Mouse (Mus musculus): ENCODE measurements around the gene Il22ra1. TPM values are rescaled to one million over a fixed set of nuclear protein-coding genes. Genes with fewer than 3 reads are reported as not detected.

Il22ra1 gene
- not detected in 2 replicates for total RNA-seq (2015)
- total RNA-seq (2017), result not detected in 2 replicates

GRCm38 (mm10) chr4:135727817-135728216, at the start of gene Il22ra1:
Il22ra1 (plus strand) TSS chr4:135728172.
- no peak for ATAC-seq (replicated peaks; ENCODE audit: poor library complexity)

GRCm38 (mm10) chr4:135679316-135679715, 48.7 kb upstream of the Il22ra1 start:
- ATAC-seq (replicated peaks; ENCODE audit: poor library complexity), result peak; percentile 78

- ATAC-seq (replicated peaks; ENCODE audit: poor library complexity), result no peak
Measured at GRCm38 (mm10) chr4:135681789-135682188, 46.2 kb upstream of the Il22ra1 start.

GRCm38 (mm10) chr4:135683553-135683952, 44.4 kb upstream of the Il22ra1 start:
- no peak for ATAC-seq (replicated peaks; ENCODE audit: poor library complexity)

GRCm38 (mm10) chr4:135684731-135685130, 43.2 kb upstream of the Il22ra1 start:
- no peak for ATAC-seq (replicated peaks; ENCODE audit: poor library complexity)

GRCm38 (mm10) chr4:135685906-135686567, 41.9 kb upstream of the Il22ra1 start, which contains the start of gene Ifnlr1:
Ifnlr1 (plus strand) TSS chr4:135686287.
- no peak for ATAC-seq (replicated peaks; ENCODE audit: poor library complexity)

GRCm38 (mm10) chr4:135686568-135686953, 41.4 kb upstream of the Il22ra1 start:
- ATAC-seq (replicated peaks; ENCODE audit: poor library complexity), result no peak

- ATAC-seq (replicated peaks; ENCODE audit: poor library complexity), result no peak
Measured at GRCm38 (mm10) chr4:135689797-135690196, 38.2 kb upstream of the Il22ra1 start.

GRCm38 (mm10) chr4:135690241-135690640, 37.7 kb upstream of the Il22ra1 start:
- ATAC-seq (replicated peaks; ENCODE audit: poor library complexity), result no peak

GRCm38 (mm10) chr4:135692916-135693315, 35.1 kb upstream of the Il22ra1 start:
- no peak for ATAC-seq (replicated peaks; ENCODE audit: poor library complexity)

GRCm38 (mm10) chr4:135698498-135698897, 29.5 kb upstream of the Il22ra1 start:
- no peak for ATAC-seq (replicated peaks; ENCODE audit: poor library complexity)

GRCm38 (mm10) chr4:135703497-135703896, 24.5 kb upstream of the Il22ra1 start:
- no peak for ATAC-seq (replicated peaks; ENCODE audit: poor library complexity)

- peak; percentile 88 for ATAC-seq (replicated peaks; ENCODE audit: poor library complexity)
Measured at GRCm38 (mm10) chr4:135704016-135704415, 24.0 kb upstream of the Il22ra1 start.

- no peak for ATAC-seq (replicated peaks; ENCODE audit: poor library complexity)
Measured at GRCm38 (mm10) chr4:135706045-135706444, 21.9 kb upstream of the Il22ra1 start.

- peak; percentile 87 for ATAC-seq (replicated peaks; ENCODE audit: poor library complexity)
Measured at GRCm38 (mm10) chr4:135709072-135709564, 18.9 kb upstream of the Il22ra1 start.

- no peak for ATAC-seq (replicated peaks; ENCODE audit: poor library complexity)
Measured at GRCm38 (mm10) chr4:135709621-135710020, 18.4 kb upstream of the Il22ra1 start.

GRCm38 (mm10) chr4:135710392-135710791, 17.6 kb upstream of the Il22ra1 start:
- ATAC-seq (replicated peaks; ENCODE audit: poor library complexity), result peak; percentile 69

- no peak for ATAC-seq (replicated peaks; ENCODE audit: poor library complexity)
Measured at GRCm38 (mm10) chr4:135714776-135715175, 13.2 kb upstream of the Il22ra1 start.

- 0 out of 2 replicates have a peak, but pooled peaks have one; percentile 57 for ATAC-seq (replicated peaks; ENCODE audit: poor library complexity)
Measured at GRCm38 (mm10) chr4:135716438-135716837, 11.5 kb upstream of the Il22ra1 start.

GRCm38 (mm10) chr4:135722540-135723290, 5.3 kb upstream of the Il22ra1 start:
- ATAC-seq (replicated peaks; ENCODE audit: poor library complexity), result 0 out of 2 replicates have a peak, but pooled peaks have one; percentile 29

GRCm38 (mm10) chr4:135726416-135726815, 1.6 kb upstream of the Il22ra1 start:
- ATAC-seq (replicated peaks; ENCODE audit: poor library complexity), result no peak

GRCm38 (mm10) chr4:135730204-135730603, 2.2 kb downstream of the Il22ra1 start:
- ATAC-seq (replicated peaks; ENCODE audit: poor library complexity), result no peak

Data from megakaryocyte progenitor cell, adult 5-6 weeks (primary cell).